Mouse (Mus musculus) lung, postnatal 4 days (tissue): Measurements from ENCODE around the gene Snn.

Experiments
- DNase-seq, 2 experiments: peaks; one replicate each; pipeline ENCODE4 v3.0.0; 2021

The Snn gene

GRCm38 (mm10) chr16:11086856-11087588 lies 26.3 kb downstream of the Snn start:
- DNase-seq: no peak

DNA sequence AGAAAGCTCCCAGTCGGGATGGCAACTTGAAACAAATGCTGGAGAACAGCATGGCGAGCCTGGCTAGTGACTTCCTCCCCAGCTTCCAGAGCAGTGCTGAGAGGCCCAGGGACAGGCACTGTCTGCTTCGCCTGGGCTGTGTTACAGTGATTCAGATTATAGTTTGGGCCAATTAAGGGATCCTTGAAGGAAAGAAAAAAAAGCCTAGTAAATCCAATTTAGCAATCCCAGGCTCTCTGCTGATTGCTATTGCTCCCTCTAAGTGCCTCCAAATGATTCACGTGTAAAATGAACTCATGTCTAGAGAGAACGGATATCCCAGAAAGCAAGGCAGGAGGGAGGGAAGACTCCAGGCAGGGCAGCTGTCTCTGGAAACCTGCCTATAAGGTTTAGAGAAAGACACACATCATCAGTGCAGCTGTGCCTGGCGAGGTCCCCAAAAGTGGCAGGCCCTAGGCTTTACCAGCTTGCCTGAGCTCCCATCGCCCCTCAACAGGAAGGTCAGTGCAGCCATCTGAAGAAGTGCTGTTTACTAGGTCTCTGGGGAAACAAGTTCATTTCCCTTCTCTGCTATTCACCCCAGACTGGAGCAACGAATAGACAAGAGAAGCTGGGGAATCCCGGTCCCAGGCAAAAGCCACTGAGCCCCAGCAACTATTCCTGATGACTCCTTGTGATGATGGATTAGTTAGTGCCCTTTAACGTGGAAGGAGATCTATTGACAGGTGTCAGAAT lies 30.3 kb downstream of the Snn start:
- no peak for DNase-seq

GRCm38 (mm10) chr16:11092061-11092460 lies 31.3 kb downstream of the Snn start:
- DNase-seq: no peak

DNA sequence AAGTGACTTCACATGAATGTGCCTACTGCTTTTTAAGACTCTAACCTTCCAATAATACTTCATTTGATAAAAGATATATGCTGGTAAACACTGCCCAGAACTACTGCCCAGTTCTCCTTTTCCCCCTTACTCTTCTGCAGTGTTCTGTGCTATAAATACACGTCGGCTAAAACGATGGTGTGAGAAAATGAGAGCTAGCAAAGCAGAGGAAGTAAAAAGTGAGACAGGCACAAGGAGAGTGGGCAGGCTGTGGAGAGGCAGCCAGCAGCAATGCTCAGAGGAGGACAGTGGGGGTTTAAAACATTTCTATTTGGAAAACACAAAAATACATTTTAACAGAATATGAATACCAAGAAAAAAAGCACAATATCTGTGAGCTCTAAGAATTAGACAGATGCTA lies 31.8 kb downstream of the Snn start:
- no peak for DNase-seq

GRCm38 (mm10) chr16:11093717-11094386 lies 33.1 kb downstream of the Snn start:
- DNase-seq: no peak

DNA sequence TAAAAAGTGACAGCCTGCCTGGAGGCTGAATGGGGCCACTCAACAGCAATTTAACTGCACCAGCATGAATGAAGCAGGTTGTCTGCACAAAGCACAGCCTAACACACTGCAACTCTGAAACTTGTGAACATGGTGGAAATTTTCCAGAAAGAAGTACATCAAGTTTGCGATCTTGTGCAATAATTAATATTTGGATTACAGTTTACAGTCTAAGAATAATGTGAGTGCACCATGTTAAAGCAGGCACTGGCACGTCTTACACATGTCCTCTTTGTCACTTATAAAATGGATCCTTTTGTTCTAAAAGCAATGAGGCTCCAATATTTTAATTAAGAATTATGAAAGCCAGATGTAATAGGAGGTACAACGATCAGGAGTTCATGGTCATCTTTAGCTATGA lies 36.6 kb downstream of the Snn start:
- no peak for DNase-seq

DNA sequence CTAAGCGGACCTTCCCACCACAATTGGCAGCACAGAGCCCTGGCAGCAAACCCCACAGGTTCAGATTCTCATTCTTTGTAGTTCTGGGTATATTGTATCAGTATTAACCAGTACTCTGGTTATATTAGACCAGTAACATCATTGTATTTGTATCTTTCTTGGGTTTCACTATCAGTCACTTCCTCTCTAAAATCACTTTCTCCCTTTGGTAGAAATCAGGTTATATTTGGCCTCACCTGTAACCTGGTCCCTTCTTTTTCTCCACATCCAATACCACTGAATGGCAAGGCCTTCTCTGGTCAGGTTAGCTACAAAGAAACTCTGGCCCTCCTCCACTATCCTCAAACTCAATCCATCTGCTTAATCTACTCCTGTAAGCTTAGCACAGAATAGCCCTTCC lies 44.2 kb downstream of the Snn start:
- DNase-seq: no peak

DNA sequence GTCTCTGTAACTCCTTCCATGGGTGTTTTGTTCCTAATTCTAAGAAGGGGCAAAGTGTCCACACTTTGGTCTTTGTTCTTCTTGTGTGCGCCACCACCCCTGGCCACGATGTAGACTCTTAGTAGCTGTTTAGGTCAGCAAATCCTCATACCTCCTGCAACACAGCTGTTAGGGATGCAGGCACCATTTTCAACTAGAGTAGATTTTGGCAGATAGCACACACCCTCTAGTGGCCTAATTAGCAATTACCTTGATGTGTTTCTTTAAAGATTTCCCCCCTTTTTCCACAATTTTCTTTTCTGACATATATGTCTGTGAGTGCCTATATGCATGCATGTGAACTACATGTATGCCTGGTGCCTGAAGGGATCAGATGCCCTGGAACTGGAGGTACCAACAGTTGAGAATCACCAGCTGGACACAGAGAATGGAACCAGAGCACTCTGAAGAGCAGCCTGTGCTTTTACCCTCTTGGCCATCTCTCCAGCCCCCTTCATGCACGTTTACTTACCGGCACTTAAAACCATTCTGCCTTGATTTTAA lies 48.5 kb downstream of the Snn start:
- no peak for DNase-seq

- no peak for DNase-seq
Measured at GRCm38 (mm10) chr16:11122625-11123024, 61.9 kb downstream of the Snn start.

GRCm38 (mm10) chr16:11124110-11124509 lies 63.4 kb downstream of the Snn start:
- no peak for DNase-seq
